Mouse (Mus musculus): ENCODE results near the gene Spcs2. TPM values are rescaled to one million over a fixed set of nuclear protein-coding genes. Genes with fewer than 3 reads are reported as not detected.
A peak's percentile ranks its signal among the peaks of the same experiment; 100 is the strongest.

The Spcs2 gene
- polyA plus RNA-seq, 1 experiment from 2014 or later = 344 TPM

DNA sequence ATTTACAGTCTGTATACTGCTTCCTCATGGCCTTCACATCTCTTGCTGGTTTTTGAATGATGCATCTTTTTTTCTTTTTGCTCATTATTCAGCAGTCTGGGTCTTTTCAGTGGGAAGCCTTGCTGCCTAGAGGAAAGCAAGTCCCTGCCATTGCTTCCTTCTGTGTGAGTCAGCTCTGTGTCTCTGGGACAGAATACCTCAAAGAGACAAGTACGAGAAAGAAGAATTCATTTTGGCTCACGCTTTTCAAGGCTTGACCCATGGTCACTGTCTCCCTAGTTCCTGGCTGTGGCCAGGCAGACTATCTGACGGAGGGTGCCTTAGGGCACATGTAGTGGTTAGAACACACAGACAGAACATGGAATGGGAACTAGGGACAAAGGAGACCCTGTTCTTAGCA lies 30.7 kb upstream of the Spcs2 start:
- Histone ChIP-seq H3K36me3 (ENCODE audit: control insufficient read depth, insufficient read depth, low read length) (no peaks in the 10 kb centered on the region), H3K27ac (ENCODE audit: low read depth, low read length) (no peak overlapping the region), H3K4me3 (ENCODE audit: low read depth, low read length) (no peak overlapping the region), H3K9me3 (ENCODE audit: control insufficient read depth, low read length) (no peaks in the 10 kb centered on the region), H3K4me2 (ENCODE audit: low read depth, low read length, severe bottlenecking) (no peak overlapping the region), H3K4me1 (replicated peaks; ENCODE audit: control insufficient read depth, insufficient read depth, low read length) (no peaks in the 10 kb centered on the region), H3K27me3 (ENCODE audit: control insufficient read depth, insufficient read depth, low read length) (no peaks in the 10 kb centered on the region), H3K9ac (ENCODE audit: low read length) (no peak overlapping the region)
- DNase-seq (ENCODE audit: low spot score) = no peak
- ATAC-seq (replicated peaks; ENCODE audit: low FRiP score) = no peak
- WGBS = 82% methylated on average over 3 of the region's 3 CpGs

DNA sequence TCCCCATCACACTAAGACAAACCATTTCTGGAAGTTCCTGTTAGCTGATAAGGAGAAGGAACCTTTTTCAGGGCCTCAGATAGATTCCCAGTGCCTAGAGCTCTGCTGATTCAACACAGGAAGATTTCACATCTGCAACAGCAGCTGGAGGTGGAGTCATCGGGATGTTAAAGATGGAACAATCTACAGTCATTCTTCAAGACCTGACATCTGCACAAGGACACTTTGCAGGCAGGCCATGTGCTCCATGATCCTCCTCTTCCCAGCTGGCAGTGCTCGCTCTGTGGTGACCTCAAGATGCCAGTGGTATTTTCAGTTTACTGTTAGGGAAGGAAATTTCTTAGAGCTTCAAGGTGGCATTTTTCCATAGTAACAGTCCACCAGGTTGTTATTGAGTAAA lies 29.1 kb upstream of the Spcs2 start:
- ATAC-seq (replicated peaks; ENCODE audit: low FRiP score) = no peak
- DNase-seq (ENCODE audit: low spot score) = no peak
- Histone ChIP-seq H3K4me3 (ENCODE audit: low read depth, low read length) (no peak overlapping the region), H3K9me3 (ENCODE audit: control insufficient read depth, low read length) (no peaks in the 10 kb centered on the region), H3K36me3 (ENCODE audit: control insufficient read depth, insufficient read depth, low read length) (no peaks in the 10 kb centered on the region), H3K27me3 (ENCODE audit: control insufficient read depth, insufficient read depth, low read length) (no peaks in the 10 kb centered on the region), H3K27ac (ENCODE audit: low read depth, low read length) (no peak overlapping the region), H3K9ac (ENCODE audit: low read length) (no peak overlapping the region), H3K4me2 (ENCODE audit: low read depth, low read length, severe bottlenecking) (no peak overlapping the region), H3K4me1 (replicated peaks; ENCODE audit: control insufficient read depth, insufficient read depth, low read length) (no peaks in the 10 kb centered on the region)
- 86% methylated on average over 2 of the region's 2 CpGs for WGBS

GRCm38 (mm10) chr7:99891471-99891870 lies 28.2 kb upstream of the Spcs2 start:
- Histone ChIP-seq H3K27me3 (ENCODE audit: control insufficient read depth, insufficient read depth, low read length) (no peaks in the 10 kb centered on the region), H3K36me3 (ENCODE audit: control insufficient read depth, insufficient read depth, low read length) (no peaks in the 10 kb centered on the region), H3K4me1 (replicated peaks; ENCODE audit: control insufficient read depth, insufficient read depth, low read length) (no peaks in the 10 kb centered on the region), H3K4me3 (ENCODE audit: low read depth, low read length) (no peak overlapping the region), H3K9ac (ENCODE audit: low read length) (no peak overlapping the region), H3K4me2 (ENCODE audit: low read depth, low read length, severe bottlenecking) (no peak overlapping the region), H3K27ac (ENCODE audit: low read depth, low read length) (no peak overlapping the region), H3K9me3 (ENCODE audit: control insufficient read depth, low read length) (no peaks in the 10 kb centered on the region)
- WGBS = 71% methylated on average over 3 of the region's 3 CpGs
- DNase-seq (ENCODE audit: low spot score) = no peak
- no peak for ATAC-seq (replicated peaks; ENCODE audit: low FRiP score)

GRCm38 (mm10) chr7:99890168-99890755 lies 27.0 kb upstream of the Spcs2 start:
- H3K4me3 ChIP-seq (ENCODE audit: low read depth, low read length) = no peak overlapping the region
- 73% methylated on average over 3 of the region's 3 CpGs for WGBS
- no peak overlapping the region for H3K27ac ChIP-seq (ENCODE audit: low read depth, low read length)

DNA sequence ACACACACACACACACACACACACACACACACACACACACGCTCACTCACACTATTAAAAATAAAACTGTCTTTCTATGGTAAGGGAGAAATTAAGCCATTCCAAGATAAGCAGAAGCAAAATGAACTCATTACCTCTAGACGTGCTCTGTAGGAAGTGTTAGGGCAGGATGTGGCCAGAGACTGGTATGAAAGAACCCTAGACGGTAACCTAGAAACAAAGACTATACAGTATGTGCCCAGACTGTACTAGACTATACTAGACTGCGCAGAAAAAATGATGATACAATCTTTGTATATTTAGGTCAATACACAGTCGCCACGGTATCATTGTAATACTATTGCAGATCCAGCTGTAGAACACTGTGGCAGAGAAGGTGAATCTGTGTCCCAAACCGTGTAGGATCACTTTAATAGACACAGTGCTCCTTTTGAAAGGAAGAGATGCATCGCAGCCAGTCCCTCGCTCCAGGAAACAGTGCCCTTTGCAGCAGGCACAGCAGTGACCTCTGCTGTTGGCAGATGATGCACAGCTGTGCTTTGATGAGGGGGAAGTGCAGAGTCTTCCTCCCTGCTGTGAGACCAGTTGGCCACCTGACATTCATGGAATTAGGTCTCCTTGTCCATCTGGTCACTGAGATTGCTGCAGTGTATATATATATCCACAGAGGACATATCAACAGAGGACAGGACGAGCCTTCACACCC lies 26.1 kb upstream of the Spcs2 start:
- 49% methylated on average over 10 of the region's 10 CpGs for WGBS

More at GRCm38 (mm10) chr7:99890168-99890755, 27.0 kb upstream of the Spcs2 start:
- H3K4me2 ChIP-seq (ENCODE audit: low read depth, low read length, severe bottlenecking) = no peak overlapping the region
- peaks cover 3% of the 10 kb centered on the region; the same call in 1 of the 2 replicates for H3K4me1 ChIP-seq (replicated peaks; ENCODE audit: control insufficient read depth, insufficient read depth, low read length)
- H3K9ac ChIP-seq (ENCODE audit: low read length) = no peak overlapping the region
- H3K36me3 ChIP-seq (ENCODE audit: control insufficient read depth, insufficient read depth, low read length) = no peaks in the 10 kb centered on the region
- no peaks in the 10 kb centered on the region for H3K27me3 ChIP-seq (ENCODE audit: control insufficient read depth, insufficient read depth, low read length)
- H3K9me3 ChIP-seq (ENCODE audit: control insufficient read depth, low read length) = no peaks in the 10 kb centered on the region
- DNase-seq (ENCODE audit: low spot score) (no peak), ATAC-seq (replicated peaks; ENCODE audit: low FRiP score) (no peak)

GRCm38 (mm10) chr7:99887743-99888142 lies 24.5 kb upstream of the Spcs2 start:
- H3K27ac ChIP-seq (ENCODE audit: low read depth, low read length) = no peak overlapping the region
- no peak overlapping the region for H3K9ac ChIP-seq (ENCODE audit: low read length)
- DNase-seq (ENCODE audit: low spot score) (no peak), ATAC-seq (replicated peaks; ENCODE audit: low FRiP score) (no peak)
- H3K4me2 ChIP-seq (ENCODE audit: low read depth, low read length, severe bottlenecking) = no peak overlapping the region
- H3K4me1 ChIP-seq (replicated peaks; ENCODE audit: control insufficient read depth, insufficient read depth, low read length) = peaks cover 3% of the 10 kb centered on the region; the same call in 1 of the 2 replicates
- H3K4me3 ChIP-seq (ENCODE audit: low read depth, low read length) = no peak overlapping the region
- H3K9me3 ChIP-seq (ENCODE audit: control insufficient read depth, low read length) = no peaks in the 10 kb centered on the region
- H3K27me3 ChIP-seq (ENCODE audit: control insufficient read depth, insufficient read depth, low read length) = no peaks in the 10 kb centered on the region
- no peaks in the 10 kb centered on the region for H3K36me3 ChIP-seq (ENCODE audit: control insufficient read depth, insufficient read depth, low read length)

More for the DNA sequence above, 26.1 kb upstream of the Spcs2 start:
- H3K36me3 ChIP-seq (ENCODE audit: control insufficient read depth, insufficient read depth, low read length) = no peaks in the 10 kb centered on the region
- H3K4me2 ChIP-seq (ENCODE audit: low read depth, low read length, severe bottlenecking) = no peak overlapping the region
- ATAC-seq (replicated peaks; ENCODE audit: low FRiP score) = no peak
- H3K9me3 ChIP-seq (ENCODE audit: control insufficient read depth, low read length) = no peaks in the 10 kb centered on the region
- H3K4me1 ChIP-seq (replicated peaks; ENCODE audit: control insufficient read depth, insufficient read depth, low read length) = peaks cover 3% of the 10 kb centered on the region; the same call in 1 of the 2 replicates
- no peak overlapping the region for H3K9ac ChIP-seq (ENCODE audit: low read length)
- H3K27ac ChIP-seq (ENCODE audit: low read depth, low read length) = no peak overlapping the region
- no peak overlapping the region for H3K4me3 ChIP-seq (ENCODE audit: low read depth, low read length)
- no peak for DNase-seq (ENCODE audit: low spot score)
- H3K27me3 ChIP-seq (ENCODE audit: control insufficient read depth, insufficient read depth, low read length) = no peaks in the 10 kb centered on the region

DNA sequence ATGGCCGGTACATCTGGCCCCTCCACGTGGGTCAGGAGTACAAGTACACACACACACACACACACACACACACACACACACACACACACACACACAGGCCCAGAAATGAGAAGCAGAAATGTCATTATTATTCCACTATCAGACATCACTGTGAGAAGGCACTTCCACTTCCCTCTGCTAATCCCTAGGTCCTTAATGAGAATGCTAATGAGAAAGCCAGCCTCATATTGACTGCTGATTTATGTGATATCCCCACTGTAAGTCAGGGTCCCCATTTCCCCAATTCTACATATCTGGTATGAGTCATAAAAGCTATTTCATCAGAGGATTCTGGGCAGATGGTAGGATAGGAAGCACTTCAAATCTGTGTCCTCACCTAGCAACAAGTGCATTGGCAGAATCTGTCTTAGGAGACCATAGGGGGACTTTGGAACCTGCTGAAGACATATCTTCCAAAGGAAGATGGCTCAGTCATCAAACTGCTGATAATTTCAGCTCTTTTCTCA lies 24.0 kb upstream of the Spcs2 start:
- no peaks in the 10 kb centered on the region for H3K36me3 ChIP-seq (ENCODE audit: control insufficient read depth, insufficient read depth, low read length)
- no peak for DNase-seq (ENCODE audit: low spot score)
- H3K4me1 ChIP-seq (replicated peaks; ENCODE audit: control insufficient read depth, insufficient read depth, low read length) = peaks cover 3% of the 10 kb centered on the region; the same call in 1 of the 2 replicates
- H3K9me3 ChIP-seq (ENCODE audit: control insufficient read depth, low read length) = no peaks in the 10 kb centered on the region
- H3K4me3 ChIP-seq (ENCODE audit: low read depth, low read length) = no peak overlapping the region
- no peak overlapping the region for H3K4me2 ChIP-seq (ENCODE audit: low read depth, low read length, severe bottlenecking)
- H3K9ac ChIP-seq (ENCODE audit: low read length) = no peak overlapping the region
- no peak overlapping the region for H3K27ac ChIP-seq (ENCODE audit: low read depth, low read length)
- no peaks in the 10 kb centered on the region for H3K27me3 ChIP-seq (ENCODE audit: control insufficient read depth, insufficient read depth, low read length)
- WGBS = 89% methylated on average over 2 of the region's 2 CpGs
- no peak for ATAC-seq (replicated peaks; ENCODE audit: low FRiP score)

DNA sequence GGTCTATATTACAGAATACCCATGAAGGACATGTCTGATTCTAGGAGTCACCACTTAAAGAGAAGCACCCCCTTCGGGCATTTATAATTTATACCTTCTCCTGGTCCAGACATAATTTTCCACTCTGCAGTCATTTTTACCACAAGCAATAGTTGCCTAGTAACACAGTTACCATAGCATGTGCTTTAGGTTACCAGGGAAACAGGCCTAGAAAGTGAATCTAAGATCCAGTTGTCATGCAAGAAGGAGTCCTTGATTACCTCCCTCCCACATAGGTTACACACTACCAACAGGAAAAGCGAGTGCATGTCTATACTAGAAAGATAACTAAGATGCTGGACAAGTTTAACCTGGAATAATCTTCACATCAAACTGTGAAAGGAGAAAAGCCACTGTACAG lies 15.0 kb upstream of the Spcs2 start:
- Histone ChIP-seq H3K9me3 (ENCODE audit: control insufficient read depth, low read length) (no peaks in the 10 kb centered on the region), H3K9ac (ENCODE audit: low read length) (no peak overlapping the region), H3K36me3 (ENCODE audit: control insufficient read depth, insufficient read depth, low read length) (no peaks in the 10 kb centered on the region), H3K4me1 (replicated peaks; ENCODE audit: control insufficient read depth, insufficient read depth, low read length) (no peaks in the 10 kb centered on the region), H3K27me3 (ENCODE audit: control insufficient read depth, insufficient read depth, low read length) (no peaks in the 10 kb centered on the region), H3K4me2 (ENCODE audit: low read depth, low read length, severe bottlenecking) (no peak overlapping the region), H3K4me3 (ENCODE audit: low read depth, low read length) (no peak overlapping the region), H3K27ac (ENCODE audit: low read depth, low read length) (no peak overlapping the region)
- ATAC-seq (replicated peaks; ENCODE audit: low FRiP score) (no peak), DNase-seq (ENCODE audit: low spot score) (no peak)
- WGBS = 78% methylated on average over 2 of the region's 2 CpGs

- Histone ChIP-seq H3K9ac (ENCODE audit: low read length) (no peak overlapping the region), H3K4me2 (ENCODE audit: low read depth, low read length, severe bottlenecking) (no peak overlapping the region), H3K4me1 (replicated peaks; ENCODE audit: control insufficient read depth, insufficient read depth, low read length) (no peaks in the 10 kb centered on the region), H3K9me3 (ENCODE audit: control insufficient read depth, low read length) (no peaks in the 10 kb centered on the region), H3K4me3 (ENCODE audit: low read depth, low read length) (no peak overlapping the region), H3K36me3 (ENCODE audit: control insufficient read depth, insufficient read depth, low read length) (no peaks in the 10 kb centered on the region), H3K27me3 (ENCODE audit: control insufficient read depth, insufficient read depth, low read length) (no peaks in the 10 kb centered on the region), H3K27ac (ENCODE audit: low read depth, low read length) (no peak overlapping the region)
- DNase-seq (ENCODE audit: low spot score) = peak; percentile 90
- no peak for ATAC-seq (replicated peaks; ENCODE audit: low FRiP score)
- under 1% methylated on average over 3 of the region's 3 CpGs for WGBS
Observed at GRCm38 (mm10) chr7:99876345-99876744, 13.1 kb upstream of the Spcs2 start.

All from forebrain, embryonic 11.5 days (tissue).